Mouse (Mus musculus) retina, postnatal 7 days (tissue): ENCODE results near the gene Tubb2b.
A peak's percentile ranks its signal among the peaks of the same experiment; 100 is the strongest.
"Not testable (repeated sequence)": the region's sequence is repeated elsewhere in the genome, so short reads cannot be mapped to it uniquely, and the experiment has no call there.

Source experiments
- DNase-seq: peaks from one replicate; pipeline ENCODE4 v3.0.0-alpha.2; 2012; ENCODE audit warnings: low read depth, low spot score

The Tubb2b gene

DNA sequence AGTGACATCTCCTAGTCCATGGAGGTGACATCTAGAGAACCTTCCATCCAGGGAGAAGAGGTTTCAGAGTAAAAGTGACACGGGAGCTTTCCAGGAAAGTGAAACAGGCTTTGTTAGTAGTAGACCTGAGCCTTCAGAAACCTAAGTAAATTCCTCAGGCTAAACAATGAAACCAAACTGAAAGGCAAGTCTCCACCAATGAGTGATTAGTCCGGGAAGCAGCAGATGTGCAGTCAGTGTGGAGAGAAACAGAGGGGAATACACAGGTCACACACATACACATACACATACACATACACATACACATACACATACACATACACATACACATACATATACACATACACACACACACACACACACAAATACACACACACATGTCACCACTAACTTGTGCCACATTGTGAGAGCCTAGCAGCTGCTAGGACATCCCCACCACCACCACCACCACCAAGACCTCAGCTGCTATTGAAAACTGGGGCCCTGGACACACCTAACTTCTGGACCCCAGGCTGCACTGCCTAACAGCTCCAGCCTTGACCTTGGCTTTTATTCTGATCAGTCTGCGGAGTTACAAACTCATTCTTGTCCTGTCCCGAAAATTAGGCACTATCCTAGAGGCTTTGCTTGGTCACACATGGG lies 21.1 kb downstream of the Tubb2b start:
- DNase-seq = no peak

DNA sequence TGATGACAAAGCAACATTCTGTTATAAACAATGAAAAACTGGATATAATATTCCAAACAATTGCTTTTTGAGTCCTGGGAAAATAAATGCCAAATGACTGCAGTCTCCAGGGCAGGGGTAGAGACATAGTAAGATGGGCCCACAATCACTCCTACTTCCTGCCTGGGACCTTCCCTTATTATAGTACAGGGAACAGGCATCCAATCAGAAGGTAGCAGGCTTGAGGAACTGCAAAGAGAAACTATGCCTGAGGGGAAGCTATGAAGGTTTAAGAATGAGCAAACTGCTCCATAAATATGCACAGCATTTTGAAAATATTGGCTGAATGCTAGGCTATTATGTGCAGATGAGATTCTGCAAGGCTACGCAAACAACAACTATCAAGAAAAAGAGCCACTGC lies 23.3 kb downstream of the Tubb2b start:
- DNase-seq = no peak

DNA sequence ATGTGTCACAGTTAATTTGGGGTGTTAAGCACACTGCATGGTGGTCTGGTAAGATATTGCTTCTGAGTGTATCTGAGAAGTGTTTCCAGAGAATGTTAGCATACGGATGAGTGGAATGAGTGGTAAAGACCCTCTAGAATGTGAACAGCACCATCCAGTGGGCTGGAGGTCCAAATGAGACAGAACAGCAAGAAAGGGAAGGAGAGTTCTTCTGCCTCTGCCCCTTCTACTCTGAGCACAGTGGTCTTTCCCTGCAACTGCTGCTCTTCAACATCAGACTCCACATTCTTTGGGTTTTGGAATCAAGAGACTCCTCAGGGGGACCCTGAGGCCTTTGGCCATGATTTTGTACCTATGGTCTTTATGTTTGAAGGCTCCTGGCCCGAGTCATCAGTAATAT lies 24.0 kb downstream of the Tubb2b start:
- DNase-seq = no peak

DNA sequence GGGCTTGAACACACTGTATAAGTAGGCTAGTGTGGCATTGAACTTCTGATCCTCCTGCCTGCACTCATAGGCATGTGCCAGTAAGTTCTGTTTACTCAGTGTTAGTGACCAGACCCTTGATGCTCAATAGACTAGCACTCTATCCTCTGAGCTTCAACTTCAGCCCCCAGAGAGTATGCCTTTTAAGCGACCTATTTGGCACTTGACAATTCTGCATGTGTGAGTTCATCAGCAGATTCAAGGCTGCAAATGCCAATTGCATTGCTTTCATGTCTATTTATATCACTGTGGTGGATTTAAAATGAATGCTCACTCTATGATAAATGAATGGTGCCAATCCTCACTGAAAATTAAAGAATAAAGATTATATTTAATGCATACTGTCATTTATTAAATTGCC lies 24.9 kb downstream of the Tubb2b start:
- DNase-seq = no peak

DNA sequence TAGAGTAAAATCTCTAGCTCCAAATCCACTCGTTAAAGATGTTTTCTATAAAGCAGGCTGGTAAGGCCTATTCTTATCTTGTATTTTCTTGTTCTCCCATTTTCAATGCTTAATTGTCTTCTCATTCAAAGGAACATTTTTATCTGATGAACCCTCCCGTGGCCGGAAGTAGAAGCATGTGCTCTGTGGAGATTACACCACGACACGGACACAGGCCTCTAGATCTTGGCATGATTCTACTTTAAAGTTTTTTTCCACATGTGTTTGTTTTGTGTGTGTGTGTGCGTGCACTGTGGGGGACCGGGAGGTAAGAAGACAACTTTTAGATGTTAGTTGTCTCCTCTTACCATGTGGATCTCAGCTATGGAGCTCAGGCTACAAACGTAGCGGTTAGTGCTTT lies 28.4 kb downstream of the Tubb2b start:
- no peak for DNase-seq

DNA sequence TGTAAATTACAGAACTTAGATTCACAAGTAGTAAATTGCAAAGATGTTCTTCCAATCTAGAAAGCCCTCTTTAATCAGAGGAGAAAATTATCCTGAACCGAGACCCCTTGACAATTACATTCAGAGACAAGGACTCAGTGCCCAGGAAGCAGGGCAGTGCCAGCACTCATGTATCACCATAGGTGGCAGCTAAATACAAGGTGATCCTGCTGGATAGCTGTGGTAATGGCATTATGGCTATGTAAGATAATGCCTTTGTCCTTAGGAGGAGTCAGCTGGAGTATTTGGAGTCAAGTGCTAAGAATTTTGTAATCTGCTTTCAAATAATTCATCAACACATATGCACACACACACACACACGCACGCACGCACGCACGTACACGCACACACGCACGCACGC lies 29.0 kb downstream of the Tubb2b start:
- no peak for DNase-seq

DNA sequence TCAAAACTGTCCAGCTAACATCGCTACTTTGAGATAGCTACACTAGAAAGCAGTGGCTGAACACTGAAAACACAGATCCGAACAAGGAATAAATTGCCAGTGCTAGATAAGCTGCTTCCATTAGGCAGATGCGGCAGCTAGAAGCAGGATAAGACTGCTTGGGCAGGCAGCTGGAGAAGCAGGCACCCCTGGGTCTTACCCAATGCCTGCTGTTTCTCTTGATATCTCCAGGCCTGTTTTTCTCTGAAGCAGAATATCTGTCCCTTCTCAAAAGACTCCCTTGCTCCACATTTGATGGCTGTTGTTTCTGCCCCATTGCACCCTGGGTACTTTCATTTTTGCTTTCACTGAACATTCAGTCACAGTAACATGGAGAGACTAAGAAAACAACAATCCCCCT lies 29.5 kb downstream of the Tubb2b start:
- DNase-seq = no peak

DNA sequence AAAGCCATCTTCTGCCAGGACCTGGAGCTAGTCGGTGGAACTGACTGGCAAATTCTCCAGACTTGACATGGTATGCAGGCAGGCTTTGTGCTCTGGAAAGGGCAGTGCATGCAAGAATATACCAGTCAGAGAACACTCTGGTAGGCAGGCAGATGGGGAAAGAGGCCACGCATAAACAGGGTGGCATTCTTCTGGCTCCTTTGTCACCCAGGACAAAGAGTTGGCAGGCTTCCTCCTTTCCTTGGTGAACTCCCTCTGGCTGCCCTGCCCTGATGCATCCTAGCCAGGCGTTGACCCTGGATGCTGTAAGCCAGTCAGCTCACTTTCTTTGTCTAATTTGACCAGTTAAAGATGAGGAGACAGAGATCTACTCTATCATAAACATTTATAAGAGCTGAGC lies 33.2 kb downstream of the Tubb2b start:
- no peak for DNase-seq

DNA sequence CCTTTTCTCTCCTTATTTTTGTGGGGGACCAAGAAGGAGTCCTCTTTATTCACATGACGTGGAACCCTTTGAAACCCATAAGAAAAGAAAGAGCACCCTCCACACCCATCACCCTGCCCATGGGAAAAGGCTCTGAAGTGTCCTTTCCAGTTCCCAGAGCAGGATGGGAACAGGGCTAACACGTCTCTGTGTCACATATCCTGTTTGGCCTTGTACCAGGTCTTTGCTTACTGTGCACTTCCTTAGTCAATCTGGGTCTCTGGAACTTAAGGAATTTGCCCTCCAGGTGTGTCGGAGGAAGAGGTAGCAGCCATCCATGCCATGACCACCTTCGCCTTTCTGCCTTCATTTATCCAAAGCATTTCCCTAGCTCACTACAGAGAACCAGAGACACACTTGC lies 33.8 kb downstream of the Tubb2b start:
- no peak for DNase-seq

DNA sequence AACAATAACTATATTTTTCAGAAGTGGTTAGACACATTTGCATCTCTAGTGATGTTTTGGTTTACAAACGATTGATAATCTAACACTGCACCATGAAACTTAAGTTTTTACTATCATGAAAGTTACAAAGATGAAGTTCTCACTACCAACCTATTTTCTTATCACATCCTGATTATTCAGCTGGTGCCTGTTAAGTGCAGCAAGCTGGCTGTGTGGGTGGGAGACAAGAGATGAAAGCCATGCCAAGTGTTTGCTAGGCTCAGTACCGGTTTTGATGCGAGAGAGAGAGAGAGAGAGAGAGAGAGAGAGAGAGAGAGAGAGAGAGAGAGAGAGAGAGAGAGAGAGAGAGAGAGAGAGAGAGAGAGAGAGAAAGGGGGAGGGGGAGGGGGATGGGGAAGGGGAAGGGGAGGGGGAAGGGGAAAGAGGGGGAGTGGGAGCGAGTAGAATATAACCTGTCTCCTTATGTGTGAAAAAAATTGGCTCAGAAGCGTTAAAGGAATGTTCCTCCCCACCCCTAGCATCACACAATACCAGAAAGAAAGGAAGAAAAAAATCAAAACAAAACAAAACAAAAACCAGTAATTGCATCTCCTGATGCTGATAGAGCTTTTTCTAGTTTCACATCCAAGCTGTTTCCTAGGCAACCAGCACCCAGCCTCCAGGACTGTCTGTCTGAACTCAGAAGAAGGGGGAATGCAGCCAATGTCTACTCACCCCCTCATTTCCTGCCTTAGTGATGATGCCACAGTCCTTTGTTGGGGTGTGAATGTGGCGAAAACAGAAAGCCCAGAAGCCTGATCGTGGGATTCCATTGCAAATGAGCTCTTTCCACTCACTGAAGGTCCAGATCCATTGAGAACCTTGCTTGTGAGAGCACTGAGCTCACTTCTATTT lies 34.5 kb downstream of the Tubb2b start:
- no peak for DNase-seq

DNA sequence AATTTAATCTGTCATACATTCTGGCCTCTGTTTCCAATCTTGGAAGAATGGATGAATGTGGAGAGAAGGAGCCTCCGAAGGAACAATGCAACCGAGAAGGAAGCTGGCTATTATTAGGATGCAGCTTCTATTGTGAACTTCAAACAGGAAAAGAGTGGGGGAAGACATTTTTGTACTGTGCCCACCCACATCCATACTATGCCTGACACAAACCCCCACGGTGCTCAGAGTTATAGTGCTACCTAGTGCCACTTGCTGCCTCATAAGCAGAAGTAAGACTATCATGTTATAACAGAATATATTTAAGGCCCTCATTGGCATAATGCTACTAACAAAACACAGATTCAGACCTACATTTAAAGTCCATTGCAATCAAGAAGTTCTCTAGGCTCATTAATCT lies 40.9 kb downstream of the Tubb2b start:
- DNase-seq = no peak

DNA sequence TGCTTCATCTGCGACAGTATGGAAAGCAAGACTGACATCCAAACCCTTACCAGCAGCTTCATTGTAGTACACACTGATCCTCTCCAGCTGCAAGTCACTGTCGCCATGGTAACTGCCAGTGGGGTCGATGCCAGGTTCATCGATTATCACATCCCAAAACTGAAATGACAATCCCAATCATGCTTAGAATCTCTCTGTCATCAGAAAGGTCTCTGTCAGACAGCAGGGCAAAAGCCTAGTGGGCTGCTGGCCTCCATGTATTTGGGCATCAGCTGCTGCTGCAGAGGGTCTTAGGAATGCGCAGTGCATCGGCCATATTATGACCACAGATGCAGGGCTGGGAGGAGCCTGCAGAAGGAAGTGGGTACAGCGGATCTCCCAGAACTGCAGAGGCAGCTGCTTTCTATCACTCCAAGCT lies 41.4 kb downstream of the Tubb2b start:
- DNase-seq = no peak

DNA sequence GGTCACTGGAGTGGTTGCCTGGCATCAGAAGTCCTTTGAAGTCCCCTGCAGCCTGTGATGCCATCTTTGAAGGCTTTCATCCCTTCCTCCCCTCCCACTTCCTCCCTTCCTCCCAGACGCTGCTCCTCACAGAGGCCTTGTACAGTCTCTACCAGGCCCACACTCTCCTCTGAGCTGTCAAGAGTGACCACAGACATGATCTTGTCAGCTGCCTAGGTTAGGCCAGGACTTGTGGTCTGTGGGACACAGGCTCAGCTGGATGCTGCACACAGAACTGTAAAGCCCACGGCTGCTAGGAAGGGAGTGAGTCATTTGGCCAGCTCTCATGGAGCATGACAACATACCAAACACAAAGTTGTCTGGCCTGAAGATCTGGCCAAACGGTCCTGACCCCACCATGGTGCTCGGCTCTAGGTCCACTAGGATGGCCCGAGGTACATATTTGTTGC lies 42.0 kb downstream of the Tubb2b start:
- not testable (repeated sequence) for DNase-seq

DNA sequence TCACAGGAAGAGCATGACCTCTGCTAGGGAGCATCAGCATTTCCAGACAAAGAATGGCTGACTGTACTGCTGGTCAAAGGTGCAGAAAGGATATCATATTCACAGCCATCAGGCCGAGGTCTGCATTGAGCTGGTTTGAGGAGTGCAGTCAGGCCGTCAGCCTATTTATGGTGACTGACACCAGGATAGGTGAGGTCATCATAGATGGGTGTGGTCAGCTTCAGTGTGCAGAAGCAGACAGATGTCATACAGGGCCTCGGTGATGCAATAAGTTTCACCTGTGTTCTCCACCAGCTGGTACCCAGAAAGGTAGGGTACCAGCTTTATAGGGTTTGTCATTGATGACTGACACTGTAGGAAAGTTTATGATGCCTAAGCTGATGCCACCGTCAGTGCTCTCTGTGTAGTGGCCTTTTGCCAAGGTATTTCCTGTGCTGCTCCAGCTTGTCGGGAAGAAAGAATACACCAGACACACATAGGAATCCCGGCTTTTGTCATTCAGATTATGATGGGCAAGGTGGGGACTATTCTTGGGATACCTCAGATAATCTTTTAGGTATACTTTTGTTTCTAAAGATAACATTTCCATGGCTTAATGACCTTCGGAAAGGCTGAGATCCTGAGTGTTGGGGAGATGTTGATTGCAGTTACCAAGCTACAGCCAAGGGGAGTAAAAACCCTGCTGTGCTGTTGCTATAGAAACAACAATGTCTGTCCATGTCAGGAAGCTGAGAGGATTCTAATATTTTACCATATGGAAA lies 43.0 kb downstream of the Tubb2b start:
- no peak for DNase-seq

DNA sequence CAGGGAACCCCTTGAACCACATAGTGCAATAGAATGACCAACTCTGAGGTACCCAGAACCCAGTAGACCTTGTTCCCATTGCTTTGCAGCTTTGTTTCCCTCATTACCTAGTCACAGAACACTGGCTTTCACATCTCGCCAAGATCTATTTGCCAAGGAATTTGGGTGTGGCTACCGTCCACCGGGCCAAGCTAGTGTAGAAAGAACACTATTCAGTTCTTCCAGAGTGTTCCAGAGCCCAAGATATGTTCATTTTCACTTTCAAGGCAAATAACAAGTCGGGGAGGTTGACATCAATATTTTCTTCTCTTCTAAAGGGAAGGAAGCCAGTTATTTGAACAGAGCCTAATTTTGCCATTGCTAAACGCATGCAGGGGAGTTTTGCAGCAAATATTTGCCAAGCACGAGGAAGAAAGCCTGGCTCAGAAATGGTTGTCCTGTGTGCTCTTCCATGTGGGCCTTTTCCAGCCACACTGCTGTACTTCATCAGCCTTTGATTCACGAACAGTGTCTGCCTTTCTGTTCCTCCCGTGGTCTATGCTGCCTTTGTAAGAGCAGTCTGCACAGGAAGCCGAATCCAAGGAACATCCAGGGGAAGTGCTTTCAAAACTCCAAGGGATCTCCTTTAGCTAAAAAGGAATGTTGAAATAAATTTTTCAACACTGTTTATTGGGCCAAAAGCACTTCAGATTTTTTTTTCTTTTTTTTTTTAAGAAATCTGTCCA lies 46.1 kb downstream of the Tubb2b start:
- no peak for DNase-seq

DNA sequence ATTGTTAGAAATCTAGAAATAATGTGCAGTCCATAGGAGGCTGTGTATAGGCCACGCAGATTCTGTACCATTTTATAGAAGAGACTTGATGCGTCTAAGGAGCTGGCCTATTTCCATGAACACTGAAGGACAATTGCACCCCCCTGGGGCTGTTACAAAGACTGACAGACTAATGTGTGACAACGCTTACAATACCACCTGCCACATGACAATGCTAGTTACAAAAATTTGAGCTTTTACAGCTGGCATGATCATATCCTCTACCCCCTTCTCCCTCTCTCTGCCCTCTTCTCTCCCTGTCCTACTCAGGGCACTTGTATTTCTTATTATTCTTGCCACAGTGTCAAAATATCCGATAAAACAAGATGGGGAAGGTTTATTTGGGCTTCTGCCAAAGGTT lies 48.3 kb downstream of the Tubb2b start:
- DNase-seq = no peak

DNA sequence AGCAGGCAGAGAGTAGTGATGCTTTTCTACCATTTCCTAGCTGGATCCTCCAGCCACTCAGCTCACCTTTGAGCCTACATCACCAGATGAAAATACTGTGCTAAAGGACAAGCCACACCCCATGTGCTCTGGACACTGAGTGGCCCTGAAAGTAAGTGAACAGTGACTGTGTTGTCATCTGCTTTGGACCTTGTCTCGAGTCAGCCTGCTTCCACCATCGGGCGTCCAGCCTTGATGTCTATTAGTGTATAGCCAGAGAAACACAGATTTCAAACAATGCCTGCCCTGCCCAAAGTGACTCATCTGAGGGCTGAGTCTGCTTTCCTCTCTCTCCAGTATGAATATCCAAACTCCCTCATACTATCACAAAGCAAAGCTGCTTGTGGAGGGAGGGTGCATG lies 50.5 kb downstream of the Tubb2b start:
- no peak for DNase-seq

DNA sequence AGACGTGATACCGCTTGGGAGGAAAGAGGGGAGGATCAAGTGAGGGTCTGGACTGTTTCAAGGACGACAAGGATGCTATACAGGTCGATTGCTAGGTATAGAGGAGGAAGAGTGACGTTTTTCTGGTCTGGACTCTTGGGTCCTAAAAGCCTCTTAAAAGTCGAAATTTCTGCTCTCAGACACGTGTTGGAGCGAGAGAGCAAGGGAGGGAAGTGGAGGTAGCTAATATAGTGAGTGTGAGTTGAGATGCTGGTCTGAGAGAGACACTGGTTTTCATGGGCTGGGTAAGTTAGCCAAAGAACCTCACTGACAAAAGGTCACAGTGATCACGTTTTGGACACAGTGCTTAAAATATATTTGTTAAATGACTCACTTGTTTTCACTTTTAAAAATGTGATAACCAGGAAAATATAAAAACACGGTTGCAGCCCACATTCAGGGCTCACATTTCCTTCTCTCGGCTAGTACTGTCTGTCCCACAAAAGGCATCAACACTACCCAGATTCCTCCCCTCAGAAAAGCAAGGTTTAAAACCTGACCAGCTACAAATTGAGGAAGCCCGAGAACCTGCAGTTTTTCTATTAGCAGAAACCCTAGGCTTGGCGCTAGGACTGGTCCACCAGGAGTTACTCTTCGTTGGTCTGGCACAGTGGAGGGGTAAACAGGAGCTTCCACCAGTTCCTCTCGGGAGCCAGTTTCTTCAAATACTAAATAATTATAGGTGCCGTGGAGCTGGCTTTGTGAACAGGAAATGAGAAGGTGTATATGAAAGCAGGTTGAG lies 51.6 kb downstream of the Tubb2b start:
- no peak for DNase-seq

DNA sequence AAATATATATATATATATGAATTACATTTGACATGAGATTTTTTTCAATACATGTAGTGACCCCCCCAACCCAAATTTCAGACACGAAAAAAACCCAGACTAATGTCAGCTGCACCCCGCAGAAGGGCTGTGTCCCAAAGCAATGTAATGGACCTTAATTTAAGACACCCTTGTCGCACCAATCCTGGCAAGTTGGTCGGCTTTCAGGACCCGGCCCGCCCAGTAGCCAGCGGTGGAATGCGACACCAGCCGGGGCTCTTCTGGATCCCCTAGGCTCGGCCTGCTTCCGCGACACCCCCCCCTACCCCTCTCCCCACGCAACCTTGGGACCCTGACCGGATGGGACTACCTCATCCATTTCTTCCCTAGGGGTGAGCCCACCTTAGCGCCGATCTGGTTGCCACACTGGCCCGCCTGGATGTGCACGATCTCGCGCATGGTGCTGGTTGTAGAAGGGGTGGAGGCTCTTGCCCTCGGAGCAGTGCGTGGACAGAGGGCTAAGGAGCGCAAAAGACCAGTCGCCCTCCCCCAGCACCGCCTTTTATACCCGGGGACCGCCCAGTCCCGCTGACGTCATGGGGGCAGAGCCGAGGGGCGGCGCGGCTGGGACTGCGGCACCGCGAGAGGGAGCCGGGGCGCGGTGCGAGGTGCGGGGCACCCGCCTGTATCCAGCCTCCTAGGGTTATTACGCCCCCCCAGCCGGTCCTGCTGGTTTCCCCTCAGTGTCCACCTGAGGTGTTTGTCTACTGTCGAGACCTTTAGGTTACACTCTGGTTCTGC lies 52.6 kb downstream of the Tubb2b start, which contains the start of gene Tubb2a:
Tubb2a (minus strand) TSS at position 516 of the 780 bp plus-strand sequence.
- DNase-seq = peak; percentile 69
